Mouse (Mus musculus) cortical plate, adult 2 months (tissue): ENCODE results near the gene Svbp. TPM values are rescaled to one million over a fixed set of nuclear protein-coding genes. Genes with fewer than 3 reads are reported as not detected.

Experiments
- H3K27ac ChIP-seq: fragments of 200-500 bp; 2 replicates; pipeline ENCODE4 v1.5.1; 2012; ENCODE audit warnings: low read length, control low read depth, inconsistent platforms; ENCODE audit not compliant: insufficient read depth
- H3K4me1 ChIP-seq: fragments of 200-500 bp; 2 replicates; pipeline ENCODE4 v1.6.1; 2011; ENCODE audit warnings: low read length; ENCODE audit not compliant: control insufficient read depth, insufficient read depth
- H3K4me3 ChIP-seq: fragments of 200-500 bp; 2 replicates; pipeline ENCODE4 v1.5.1; 2011; ENCODE audit warnings: mild to moderate bottlenecking, low read length, control low read depth; ENCODE audit not compliant: insufficient read depth
- CTCF ChIP-seq: fragments of 200-500 bp; IDR thresholded peaks from 2 replicates; pipeline ENCODE4 v1.5.1; 2011; ENCODE audit warnings: mild to moderate bottlenecking, control low read depth, low read length; ENCODE audit not compliant: insufficient read depth; ENCODE audit errors: extremely low read depth
- POLR2A ChIP-seq: fragments of 200-500 bp; IDR thresholded peaks from 2 replicates; pipeline ENCODE4 v1.6.1; 2011; ENCODE audit warnings: mild to moderate bottlenecking, low read length, control low read depth; ENCODE audit not compliant: insufficient read depth; ENCODE audit errors: extremely low read depth
- polyA plus RNA-seq: library from polyadenylated mRNA; depleted of rRNA; stranded (reverse); fragments of >200 nt; gene quantifications from 2 replicates; pipeline ENCODE4 v1.2.3, GENCODE M21; 2012; rRNA removed

Gene Svbp
- polyA plus RNA-seq, 1 experiment = 29.9 TPM

GRCm38 (mm10) chr4:119241664-119242063 lies 46.6 kb downstream of the Svbp start:
- no peak overlapping the region for H3K4me3 ChIP-seq
- H3K4me1 ChIP-seq = peaks cover 8% of the 10 kb centered on the region; the same call in 1 of the 2 replicates
- TF ChIP-seq CTCF = peak; percentile 45
- no peak for TF ChIP-seq POLR2A
- H3K27ac ChIP-seq = no peak overlapping the region

GRCm38 (mm10) chr4:119242571-119242970 lies 47.5 kb downstream of the Svbp start:
- TF ChIP-seq CTCF = no peak
- no peak for TF ChIP-seq POLR2A
- Histone ChIP-seq H3K4me3 (no peak overlapping the region), H3K4me1 (peaks cover 8% of the 10 kb centered on the region; the same call in 1 of the 2 replicates), H3K27ac (no peak overlapping the region)

- peaks cover 8% of the 10 kb centered on the region; the same call in 1 of the 2 replicates for H3K4me1 ChIP-seq
- no peak for TF ChIP-seq CTCF
- no peak for TF ChIP-seq POLR2A
- no peak overlapping the region for H3K4me3 ChIP-seq
- H3K27ac ChIP-seq = no peak overlapping the region
Observed at GRCm38 (mm10) chr4:119244468-119245240, 49.5 kb downstream of the Svbp start.

- Histone ChIP-seq H3K4me3 (no peak overlapping the region), H3K27ac (no peak overlapping the region), H3K4me1 (peaks cover 8% of the 10 kb centered on the region; the same call in 1 of the 2 replicates)
- TF ChIP-seq POLR2A (no peak), CTCF (no peak)
Observed at GRCm38 (mm10) chr4:119245556-119245955, 50.5 kb downstream of the Svbp start.

GRCm38 (mm10) chr4:119245961-119246360 lies 50.9 kb downstream of the Svbp start:
- Histone ChIP-seq H3K4me3 (no peak overlapping the region), H3K4me1 (peaks cover 8% of the 10 kb centered on the region; the same call in 1 of the 2 replicates), H3K27ac (no peak overlapping the region)
- TF ChIP-seq POLR2A (no peak), CTCF (no peak)

GRCm38 (mm10) chr4:119246688-119247225 lies 51.7 kb downstream of the Svbp start:
- no peak overlapping the region for H3K27ac ChIP-seq
- peaks cover 7% of the 10 kb centered on the region; the same call in 1 of the 2 replicates for H3K4me1 ChIP-seq
- TF ChIP-seq POLR2A = no peak
- no peak overlapping the region for H3K4me3 ChIP-seq

GRCm38 (mm10) chr4:119247462-119248235 lies 52.5 kb downstream of the Svbp start:
- H3K4me3 ChIP-seq = no peak overlapping the region
- TF ChIP-seq CTCF = peak; percentile 84
- no peak for TF ChIP-seq POLR2A
- no peak overlapping the region for H3K27ac ChIP-seq
- peaks cover 3% of the 10 kb centered on the region; the same call in 1 of the 2 replicates for H3K4me1 ChIP-seq

- H3K27ac ChIP-seq = no peak overlapping the region
- H3K4me1 ChIP-seq = peaks cover 3% of the 10 kb centered on the region; the same call in 1 of the 2 replicates
- no peak overlapping the region for H3K4me3 ChIP-seq
- TF ChIP-seq CTCF = no peak
- no peak for TF ChIP-seq POLR2A
Observed at GRCm38 (mm10) chr4:119248407-119248965, 53.4 kb downstream of the Svbp start.

Other genes with a start within 250 kb of the Svbp start
- gene Lao1, start 233.7 kb upstream of the Svbp start, polyA plus RNA-seq = 0.10 and 0.17 TPM in 2 replicates
- gene Slc2a1, start 86.6 kb upstream of the Svbp start, polyA plus RNA-seq = 112 and 125 TPM in 2 replicates
- gene Zfp691, start 21.1 kb upstream of the Svbp start, polyA plus RNA-seq = 8.1 and 8.8 TPM in 2 replicates
- 0.55 and 0.56 TPM in 2 replicates for gene Ermap, start 5.3 kb upstream of the Svbp start, polyA plus RNA-seq
- 1.2 TPM in 2 replicates for gene Tmem269, start 22.9 kb downstream of the Svbp start, polyA plus RNA-seq
- 13.0 TPM in 2 replicates for gene AU022252, start 37.4 kb downstream of the Svbp start, polyA plus RNA-seq
- gene P3h1, start 37.6 kb downstream of the Svbp start, polyA plus RNA-seq = 10.6 and 10.8 TPM in 2 replicates
- 0.32 and 0.58 TPM in 2 replicates for gene Cldn19, start 60.1 kb downstream of the Svbp start, polyA plus RNA-seq
- 226 and 233 TPM in 2 replicates for gene Ybx1, start 99.3 kb downstream of the Svbp start, polyA plus RNA-seq
- 21.6 and 24.5 TPM in 2 replicates for gene Ppih, start 125.2 kb downstream of the Svbp start, polyA plus RNA-seq
- 15.1 and 15.3 TPM in 2 replicates for gene Ccdc30, start 220.2 kb downstream of the Svbp start, polyA plus RNA-seq
- 9.6 and 10.2 TPM in 2 replicates for gene Ppcs, start 227.1 kb downstream of the Svbp start, polyA plus RNA-seq
- gene Zmynd12, start 227.5 kb downstream of the Svbp start, polyA plus RNA-seq = 0.32 and 0.48 TPM in 2 replicates